Mouse (Mus musculus) limb, embryonic 14.5 days (tissue): ENCODE data around the gene Txn1. TPM values are rescaled to one million over a fixed set of nuclear protein-coding genes. Genes with fewer than 3 reads are reported as not detected.
A peak's percentile ranks its signal among the peaks of the same experiment; 100 is the strongest.

Source experiments
- ATAC-seq: fragments of 200-750 bp; cut with Nextera tagmentation; 2 replicates; pipeline ENCODE4 v1.8.0; 2017; ENCODE audit warnings: low read depth, moderate number of reproducible peaks, moderate TSS enrichment; ENCODE audit not compliant: low FRiP score
- DNase-seq: peaks from one replicate; pipeline ENCODE4 v3.0.0-alpha.2; 2015; ENCODE audit warnings: low spot score
- H3K27ac ChIP-seq: fragments of 300-500 bp; sonication (generic); replicated peaks from 2 replicates; pipeline ENCODE4 v1.5.1; 2014; ENCODE audit warnings: low read depth, mild to moderate bottlenecking, low read length, moderate library complexity, mixed read lengths
- H3K27me3 ChIP-seq: fragments of 300-500 bp; sonication (generic); 2 replicates; pipeline ENCODE4 v1.6.1; 2014; ENCODE audit warnings: low read length, mixed read lengths; ENCODE audit not compliant: control insufficient read depth, insufficient read depth
- H3K36me3 ChIP-seq: fragments of 300-500 bp; sonication (generic); 2 replicates; pipeline ENCODE4 v1.6.1; 2014; ENCODE audit warnings: mild to moderate bottlenecking, low read length, moderate library complexity, mixed read lengths; ENCODE audit not compliant: control insufficient read depth, insufficient read depth
- H3K4me1 ChIP-seq: fragments of 300-500 bp; sonication (generic); 2 replicates; pipeline ENCODE4 v1.6.1; 2014; ENCODE audit warnings: antibody characterized with exemption, low read length, mixed read lengths; ENCODE audit not compliant: control insufficient read depth, insufficient read depth
- H3K4me2 ChIP-seq: fragments of 300-500 bp; sonication (generic); replicated peaks from 2 replicates; pipeline ENCODE4 v1.6.1; 2014; ENCODE audit warnings: low read depth, mild to moderate bottlenecking, low read length, moderate library complexity; ENCODE audit not compliant: severe bottlenecking
- H3K4me3 ChIP-seq: fragments of 300-500 bp; sonication (generic); replicated peaks from 2 replicates; pipeline ENCODE4 v1.5.1; 2014; ENCODE audit warnings: low read length
- H3K9ac ChIP-seq: fragments of 300-500 bp; sonication (generic); 2 replicates; pipeline ENCODE4 v1.6.1; 2014; ENCODE audit warnings: mild to moderate bottlenecking, low read depth, low read length, moderate library complexity; ENCODE audit not compliant: severe bottlenecking
- H3K9me3 ChIP-seq: fragments of 300-500 bp; sonication (generic); 2 replicates; pipeline ENCODE4 v1.6.1; 2016; ENCODE audit warnings: low read length; ENCODE audit not compliant: control insufficient read depth
- POLR2A ChIP-seq: fragments of 200-500 bp; IDR thresholded peaks from 2 replicates; pipeline ENCODE4 v1.8.0; 2012; ENCODE audit warnings: inconsistent platforms, mild to moderate bottlenecking, moderate library complexity, borderline replicate concordance; ENCODE audit not compliant: insufficient read depth, insufficient read length; ENCODE audit errors: extremely low read depth
- WGBS: fragments of 180-500 bp; shearing (Covaris S2); extraction: QIAGEN DNeasy Blood & Tissue Kit; methylation state at CpG from one replicate; pipeline ENCODE4 v1.1.7; 2014; 5-methylcytosine and 5-hydroxymethylcytosine counted together
- polyA plus RNA-seq, 2 experiments: library from polyadenylated mRNA; depleted of rRNA in 1 of 2; stranded (reverse) in 1 of 2; unstranded in 1 of 2; fragments of >200 nt; fragmentation: Nextera tagmentation in 1 of 2; extraction: Ambion mirVana in 1 of 2; gene quantifications; 2 replicates each; pipeline versions ENCODE4 v1.2.1 to v1.2.3; 2012 to 2014

Txn1 gene
- polyA plus RNA-seq, 2 experiments = 292 to 378 TPM

GRCm38 (mm10) chr4:57924556-57925071, 31.6 kb downstream of the Txn1 start:
- Histone ChIP-seq H3K36me3 (no peaks in the 10 kb centered on the region), H3K9me3 (no peaks in the 10 kb centered on the region), H3K4me3 (no peak overlapping the region), H3K9ac (no peak overlapping the region), H3K27ac (no peak overlapping the region), H3K4me1 (peaks cover 6% of the 10 kb centered on the region; the same call in 1 of the 2 replicates), H3K4me2 (no peak overlapping the region), H3K27me3 (no peaks in the 10 kb centered on the region)
- 62% methylated on average over 6 of the region's 6 CpGs for WGBS
- TF ChIP-seq POLR2A = no peak
- ATAC-seq = no peak
- DNase-seq = no peak

GRCm38 (mm10) chr4:57922171-57922570, 34.0 kb downstream of the Txn1 start:
- no peaks in the 10 kb centered on the region for H3K36me3 ChIP-seq
- no peaks in the 10 kb centered on the region for H3K27me3 ChIP-seq
- no peak overlapping the region for H3K4me3 ChIP-seq
- peaks cover 10% of the 10 kb centered on the region; the same call in 1 of the 2 replicates for H3K4me1 ChIP-seq
- H3K27ac ChIP-seq = no peak overlapping the region
- ATAC-seq = no peak
- no peak overlapping the region for H3K9ac ChIP-seq
- no peak for DNase-seq
- 58% methylated on average over 5 of the region's 5 CpGs for WGBS
- no peak overlapping the region for H3K4me2 ChIP-seq
- no peaks in the 10 kb centered on the region for H3K9me3 ChIP-seq
- TF ChIP-seq POLR2A = no peak

DNA sequence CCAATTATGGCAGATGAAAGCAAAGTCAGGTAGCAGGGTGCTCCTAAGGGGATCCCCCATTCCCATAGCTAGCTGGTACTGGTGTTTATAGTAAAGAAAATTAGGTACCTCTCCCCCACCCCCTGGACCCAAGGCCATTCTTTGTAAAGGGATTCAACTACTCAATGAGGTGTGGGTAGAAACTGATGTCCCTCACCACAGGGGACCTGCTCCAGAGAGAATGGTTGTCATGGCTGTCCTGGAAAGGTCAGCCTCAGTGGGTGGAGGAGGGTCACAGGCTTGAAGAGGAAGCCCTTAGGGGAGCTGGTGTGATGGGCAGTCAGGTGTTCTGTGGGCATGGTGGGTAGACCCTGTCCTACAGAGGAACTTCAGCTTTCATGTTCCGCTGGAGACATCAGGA, 35.7 kb downstream of the Txn1 start:
- 91% methylated on average over 1 of the region's 1 CpGs for WGBS
- H3K27ac ChIP-seq = no peak overlapping the region

DNA sequence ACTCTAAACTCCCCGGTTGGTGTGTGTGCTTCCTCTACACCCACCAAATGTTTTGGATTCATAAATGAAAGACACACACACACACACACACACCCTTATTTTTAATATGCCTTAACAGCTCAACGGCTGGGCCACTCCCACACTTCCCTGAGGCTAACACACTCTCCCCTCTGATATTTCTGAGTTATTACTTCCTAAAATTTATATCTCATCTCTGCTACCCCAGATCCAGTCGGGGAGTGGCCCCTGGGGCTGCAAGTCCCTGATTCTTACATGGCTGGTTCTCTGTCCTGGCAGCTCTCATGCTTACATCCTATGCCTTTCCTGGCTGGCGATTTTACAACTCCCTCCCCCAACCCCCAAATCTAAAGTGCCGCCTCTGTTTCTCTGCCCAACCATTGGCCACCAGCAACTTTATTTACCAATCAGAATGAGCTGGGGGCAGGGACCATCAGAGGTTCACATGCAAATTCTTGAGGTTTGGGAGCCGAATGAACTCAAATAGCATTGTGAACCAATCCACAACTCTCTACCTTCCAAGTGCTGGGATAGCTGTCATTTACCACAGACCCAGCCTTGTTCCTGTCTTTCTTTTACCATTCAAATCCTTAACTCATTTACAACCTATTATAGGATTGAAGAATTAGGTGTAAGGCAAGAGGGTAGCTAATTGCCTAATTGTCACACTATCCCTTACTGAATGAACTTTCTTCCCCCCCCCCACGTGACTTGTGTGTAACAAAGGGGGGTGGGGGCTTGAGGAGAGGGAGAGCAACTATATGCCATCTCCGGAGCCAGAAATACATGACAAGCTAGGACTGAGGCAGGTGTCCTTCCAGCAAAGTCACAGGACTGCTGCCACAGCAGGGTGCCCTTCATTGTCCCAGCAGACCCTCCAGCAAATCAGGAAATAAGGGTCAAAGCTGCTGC, 36.5 kb downstream of the Txn1 start:
- Histone ChIP-seq H3K4me1 (peaks cover 28% of the 10 kb centered on the region), H3K36me3 (no peaks in the 10 kb centered on the region), H3K9me3 (no peaks in the 10 kb centered on the region), H3K4me3 (no peak overlapping the region), H3K27ac (no peak overlapping the region), H3K4me2 (no peak overlapping the region), H3K27me3 (no peaks in the 10 kb centered on the region; the same call in 1 of the 2 replicates), H3K9ac (no peak overlapping the region)
- no peak for TF ChIP-seq POLR2A
- DNase-seq = no peak
- WGBS = 11% methylated on average over 8 of the region's 8 CpGs
- ATAC-seq = no peak; the same call in 1 of the 2 replicates

More for the DNA sequence above, 35.7 kb downstream of the Txn1 start:
- no peak overlapping the region for H3K4me3 ChIP-seq
- ATAC-seq (no peak), DNase-seq (no peak)
- no peaks in the 10 kb centered on the region for H3K9me3 ChIP-seq
- H3K4me2 ChIP-seq = no peak overlapping the region
- no peak for TF ChIP-seq POLR2A
- no peaks in the 10 kb centered on the region for H3K36me3 ChIP-seq
- H3K4me1 ChIP-seq = peaks cover 22% of the 10 kb centered on the region
- no peak overlapping the region for H3K9ac ChIP-seq
- no peaks in the 10 kb centered on the region; the same call in 1 of the 2 replicates for H3K27me3 ChIP-seq

DNA sequence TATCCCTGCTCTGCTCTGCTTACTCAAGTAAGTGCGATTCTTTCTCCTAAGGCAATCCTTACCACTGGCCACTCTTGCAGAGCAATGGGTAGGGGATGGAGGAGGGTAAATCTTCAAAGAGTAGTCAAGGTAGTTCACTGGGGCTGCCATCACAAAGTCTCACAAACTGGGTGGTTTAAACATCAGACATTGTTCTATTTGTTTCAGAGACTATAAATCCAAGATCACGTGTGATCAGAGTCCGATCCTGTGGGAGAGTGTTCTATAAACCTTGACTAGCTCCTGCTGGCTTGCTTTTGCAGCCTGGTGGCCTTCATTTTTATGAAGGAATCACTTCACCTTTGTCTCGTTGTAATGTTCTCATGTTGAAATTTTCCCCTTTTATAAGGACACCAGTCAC, 39.5 kb downstream of the Txn1 start:
- Histone ChIP-seq H3K9ac (no peak overlapping the region), H3K4me2 (peak overlapping the region; percentile 31; the same call in 1 of the 2 replicates), H3K9me3 (no peaks in the 10 kb centered on the region), H3K4me3 (no peak overlapping the region), H3K36me3 (no peaks in the 10 kb centered on the region), H3K4me1 (peaks cover 31% of the 10 kb centered on the region), H3K27ac (no peak overlapping the region), H3K27me3 (no peaks in the 10 kb centered on the region; the same call in 1 of the 2 replicates)
- no peak for TF ChIP-seq POLR2A
- 33% methylated on average over 4 of the region's 4 CpGs for whole genome bisulfite sequencing
- DNase-seq = no peak
- ATAC-seq = no peak
